Mouse (Mus musculus) thymus, adult 18-20 months (tissue): ENCODE results near the gene Asic2.

Source experiments
- DNase-seq, 2 experiments: peaks; one replicate each; pipeline ENCODE4 v3.0.0; 2022; ENCODE audit warnings: mixed read lengths in 2 of 2

Asic2 gene

DNA sequence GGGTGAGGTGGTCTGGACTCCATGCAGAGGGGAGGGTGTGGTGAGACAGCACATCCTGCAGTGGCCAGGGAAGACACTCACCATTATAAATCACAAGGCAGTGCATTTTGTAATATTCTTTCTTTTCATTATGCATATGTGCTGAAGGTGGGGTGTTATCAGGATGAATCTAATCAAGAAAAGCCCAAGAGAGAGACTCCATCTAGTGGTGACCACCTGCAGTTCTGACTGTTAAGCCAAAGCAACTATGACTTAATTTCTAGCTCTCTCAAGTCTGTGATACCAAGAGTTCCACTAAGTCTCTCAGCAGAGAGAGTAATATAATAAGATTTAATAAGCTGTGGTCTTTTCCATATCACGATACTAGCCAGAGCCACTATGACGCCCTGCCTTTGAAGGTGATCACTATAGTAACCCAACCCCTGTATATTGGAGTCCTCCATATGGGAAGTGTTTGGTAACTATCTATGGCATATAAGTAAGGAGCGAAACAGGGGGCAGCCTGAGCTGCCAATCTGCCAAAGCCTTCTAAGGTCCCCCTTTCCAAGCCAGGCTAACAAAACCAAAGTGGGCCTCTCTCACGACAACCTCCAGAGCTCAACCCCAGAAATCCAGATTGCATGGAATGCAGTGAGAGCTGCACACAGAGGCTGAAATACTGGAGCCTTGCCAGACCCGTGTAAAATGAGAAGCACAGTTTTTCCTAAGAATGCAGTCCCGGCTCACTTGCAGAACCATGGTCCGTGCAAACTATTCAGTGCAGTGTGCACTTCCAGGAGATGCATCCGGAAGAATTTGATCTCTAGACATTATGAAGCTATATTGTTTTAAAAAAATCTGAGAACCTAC lies 459.6 kb downstream of the Asic2 start:
- no peak for DNase-seq

DNA sequence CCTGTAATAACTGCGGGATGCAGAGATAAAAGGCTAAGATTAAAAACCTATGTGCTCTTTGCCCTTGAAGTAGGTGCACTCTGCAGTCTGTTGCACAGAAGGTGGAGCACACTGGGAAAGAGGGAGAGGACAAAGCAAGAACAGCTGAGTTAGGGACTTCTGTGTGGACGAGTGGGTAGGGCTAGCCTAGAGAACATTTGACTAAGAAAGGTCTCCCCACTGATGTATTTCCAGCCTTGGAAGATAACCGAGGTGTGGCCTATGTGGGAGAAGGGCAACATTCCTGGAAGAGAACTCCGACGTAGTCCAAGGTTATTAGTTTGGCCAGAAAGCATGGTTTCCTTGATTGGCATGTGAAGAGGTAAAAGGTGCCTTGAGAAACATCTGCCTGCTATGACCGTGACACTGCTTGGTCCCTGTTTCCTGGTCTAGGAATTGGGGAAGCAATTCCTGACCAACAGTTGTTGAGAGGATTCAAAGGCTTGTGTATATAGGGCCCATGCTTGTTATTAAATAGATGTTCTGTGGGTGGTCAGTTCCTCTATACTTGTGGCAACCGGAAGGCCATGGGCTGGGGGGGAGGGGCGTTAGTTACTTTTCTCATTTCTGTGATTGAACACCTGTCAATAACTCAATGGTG lies 463.3 kb downstream of the Asic2 start:
- DNase-seq, result no peak

DNA sequence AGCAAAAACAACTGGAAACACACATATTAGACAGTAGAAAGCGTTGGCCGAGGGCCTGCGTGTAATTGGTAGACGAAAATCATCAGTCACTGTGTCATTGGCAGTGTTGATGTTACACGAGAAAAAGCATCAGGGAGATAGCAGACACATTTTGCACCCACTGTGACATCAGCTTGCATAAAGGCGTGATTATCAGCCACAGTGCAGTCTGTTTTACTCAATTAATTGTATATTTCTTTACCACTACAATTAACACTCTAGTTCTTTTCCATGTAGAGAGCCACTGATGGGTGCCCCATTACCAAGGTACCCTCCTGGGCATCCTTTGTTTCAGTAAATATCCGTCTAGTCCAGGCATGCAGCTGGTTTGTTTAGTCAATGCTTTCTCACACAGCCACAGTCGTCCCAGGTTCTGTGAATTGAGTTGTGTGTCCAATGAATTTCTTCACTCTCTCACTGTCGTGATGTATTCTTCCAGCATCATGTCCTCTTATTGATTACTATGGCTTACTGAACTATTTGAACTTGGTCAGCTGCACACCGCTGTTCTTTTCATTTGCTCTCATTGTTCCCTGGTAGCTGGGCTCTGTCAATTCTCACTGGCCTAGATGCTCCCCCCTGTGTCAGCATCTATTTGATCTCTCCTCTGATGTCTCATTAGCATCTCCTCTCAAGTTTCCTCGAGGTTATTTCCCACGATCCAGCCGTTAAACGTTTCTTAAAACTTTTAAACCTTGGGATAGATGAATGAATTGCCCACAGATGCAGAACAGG lies 466.6 kb downstream of the Asic2 start:
- no peak for DNase-seq

DNA sequence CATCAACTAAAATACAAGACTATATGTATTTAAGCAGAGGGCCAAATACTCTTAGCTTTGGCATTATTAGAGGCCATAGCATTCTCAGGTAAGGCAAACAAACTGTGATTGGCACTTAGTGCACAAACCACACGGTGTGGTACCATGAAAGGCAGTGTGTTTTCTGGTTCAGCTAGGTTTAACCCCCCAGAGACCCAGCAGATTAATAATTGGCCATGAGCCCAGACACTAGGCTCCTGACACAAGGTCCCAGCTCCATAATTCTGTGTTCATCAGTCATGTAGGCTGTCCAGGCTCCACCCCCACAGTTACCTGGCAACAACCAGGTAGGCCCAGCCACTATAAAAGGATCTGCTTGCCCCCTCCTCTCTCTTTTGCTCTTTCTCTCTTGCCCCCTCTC lies 469.3 kb downstream of the Asic2 start:
- no peak for DNase-seq

DNA sequence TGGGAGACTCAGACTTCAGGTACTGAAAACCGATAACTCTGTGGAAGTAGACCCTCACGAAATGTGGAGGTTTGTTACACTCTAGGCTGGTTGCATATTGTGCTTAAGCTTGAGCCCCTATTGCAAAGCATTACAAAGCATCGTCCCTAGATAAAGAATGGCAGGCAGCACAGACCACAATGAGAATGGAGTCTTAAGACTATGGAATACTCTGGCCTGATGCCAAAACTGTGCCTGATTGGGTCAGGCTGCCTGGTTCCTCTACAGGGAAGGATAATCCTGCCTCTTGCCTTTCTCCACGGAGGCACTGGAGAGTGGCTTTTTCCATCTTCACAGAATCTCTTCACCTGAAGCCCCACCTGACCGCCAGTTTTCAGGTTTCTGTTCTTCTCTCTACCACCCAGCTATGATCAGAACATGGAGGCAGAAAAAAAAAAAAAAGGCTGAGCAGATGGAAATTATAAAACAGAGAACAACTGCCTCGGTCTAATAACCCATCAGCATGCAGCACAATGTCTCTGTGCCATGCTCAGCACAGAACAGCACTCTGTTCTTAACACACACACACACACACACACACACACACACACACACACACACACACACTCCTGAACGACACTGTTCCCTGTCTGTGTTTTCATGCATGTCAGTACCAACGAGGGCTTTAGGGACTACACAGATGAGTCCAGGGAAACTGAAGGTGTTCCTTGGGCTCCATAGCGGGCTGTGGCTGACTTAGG lies 470.4 kb downstream of the Asic2 start:
- DNase-seq, result no peak

DNA sequence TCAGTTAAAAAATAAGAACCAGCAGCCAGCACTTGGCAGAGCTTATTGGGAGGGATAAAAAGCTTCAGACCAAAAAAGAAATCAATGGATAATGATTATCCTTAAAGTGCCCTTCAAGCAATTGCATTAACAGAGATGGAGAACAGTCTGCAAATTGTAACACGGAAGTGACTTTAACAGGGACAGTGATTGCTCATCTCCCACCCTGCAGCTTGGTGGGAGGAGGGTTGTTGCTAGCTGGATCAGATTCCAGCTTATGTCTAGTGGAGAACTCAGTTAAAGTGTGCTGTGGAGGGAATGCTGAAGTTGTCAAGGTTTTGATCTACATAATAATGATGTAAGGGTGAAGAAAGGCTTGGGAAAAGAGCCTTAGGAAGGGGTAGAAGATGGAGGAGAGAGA lies 471.8 kb downstream of the Asic2 start:
- no peak for DNase-seq

DNA sequence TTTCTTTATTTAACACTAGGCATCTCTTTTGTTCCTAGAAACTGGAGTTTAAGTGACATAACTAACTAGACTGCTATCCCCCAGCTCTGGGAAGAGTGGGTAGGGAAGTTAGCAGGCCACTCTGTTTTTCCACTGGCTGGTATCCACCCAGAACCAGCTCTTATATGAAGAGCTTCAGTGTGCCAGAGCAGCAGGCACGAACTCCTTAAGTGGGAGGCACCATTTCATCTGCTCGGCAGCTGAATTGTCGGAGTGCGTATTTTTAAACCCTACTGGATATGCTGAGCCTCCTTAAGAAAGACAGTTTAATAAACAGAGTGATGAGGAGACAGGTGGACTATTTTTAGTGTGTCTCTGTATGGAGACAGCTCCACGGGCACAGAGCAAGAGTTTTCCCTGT lies 475.9 kb downstream of the Asic2 start:
- no peak for DNase-seq

DNA sequence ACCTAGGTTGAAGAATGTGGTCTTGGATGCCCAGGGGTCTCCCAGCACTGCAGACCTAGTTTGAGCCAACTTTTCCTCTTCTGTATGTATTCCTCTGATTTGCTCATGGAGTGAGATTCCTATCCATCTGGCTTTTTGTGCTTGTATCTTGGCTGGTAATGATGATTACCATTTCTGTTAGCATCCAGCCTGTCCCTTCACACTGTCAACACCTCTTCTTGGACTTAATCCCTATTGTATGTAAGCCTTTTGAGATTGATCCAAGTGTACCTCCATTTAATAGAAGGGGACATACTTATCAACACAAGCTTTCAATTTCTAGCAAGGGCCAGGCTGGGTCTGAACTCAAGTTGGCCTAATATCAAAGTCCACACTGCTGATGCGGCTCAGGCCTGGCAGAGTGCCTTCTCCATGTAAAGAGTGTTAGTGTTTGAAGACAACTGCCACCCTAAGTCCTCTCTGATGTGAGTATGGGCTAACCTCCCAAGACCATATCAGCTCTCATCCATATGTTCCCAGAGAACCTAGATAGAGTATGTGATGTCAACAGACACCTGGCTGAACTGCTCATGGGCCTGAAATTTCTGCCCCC lies 479.0 kb downstream of the Asic2 start:
- DNase-seq, result no peak

DNA sequence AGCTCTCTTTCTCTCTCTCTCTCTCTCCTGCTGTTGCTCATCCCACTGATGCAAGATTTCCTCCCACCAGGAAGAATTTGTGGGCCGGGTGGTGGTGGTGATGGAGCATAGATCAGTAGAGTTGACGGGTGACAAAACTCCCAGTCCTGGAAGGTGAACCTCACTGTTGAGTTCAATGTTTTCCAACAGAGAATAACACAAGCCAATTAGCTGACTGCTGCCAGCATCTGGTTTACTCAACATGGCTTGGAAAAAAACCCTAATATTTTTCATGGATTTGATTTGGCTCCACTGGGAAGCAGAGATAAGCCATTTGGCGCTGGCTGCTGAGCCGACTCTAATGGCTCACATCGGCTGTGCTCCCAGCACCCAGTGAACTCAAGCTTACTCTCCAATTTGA lies 479.6 kb downstream of the Asic2 start:
- no peak for DNase-seq

DNA sequence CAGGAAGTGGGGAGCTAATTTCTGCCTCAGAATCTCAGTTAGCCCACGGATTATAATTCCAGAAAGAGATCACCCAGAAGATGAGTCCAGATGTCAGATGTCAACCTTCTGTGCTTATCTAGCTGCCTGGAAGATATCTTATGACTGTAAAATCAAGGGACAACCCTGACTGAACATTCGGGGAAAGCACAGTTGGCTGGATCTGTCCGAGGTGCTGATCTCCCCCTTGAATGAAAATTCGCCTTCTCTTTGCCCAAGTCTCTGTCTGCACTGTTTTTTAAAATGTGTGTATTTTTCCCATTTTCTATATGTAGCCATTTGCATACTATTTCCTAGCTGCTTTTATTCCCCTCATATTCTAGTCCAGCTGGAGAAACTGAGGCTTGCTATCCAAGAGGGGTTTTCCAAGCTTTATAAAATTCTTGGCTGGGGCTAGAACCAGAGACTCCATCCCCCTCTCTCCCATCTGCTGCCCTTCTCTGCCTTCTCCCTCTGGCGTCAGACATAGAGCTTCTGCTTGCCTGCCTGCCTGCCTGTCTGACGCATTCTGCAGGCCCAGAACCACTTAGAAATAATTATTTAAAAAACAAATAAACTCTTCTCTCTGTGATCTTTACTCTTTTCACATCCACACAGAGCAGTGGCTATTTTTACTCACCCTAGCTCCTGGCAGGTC lies 481.9 kb downstream of the Asic2 start:
- no peak for DNase-seq

DNA sequence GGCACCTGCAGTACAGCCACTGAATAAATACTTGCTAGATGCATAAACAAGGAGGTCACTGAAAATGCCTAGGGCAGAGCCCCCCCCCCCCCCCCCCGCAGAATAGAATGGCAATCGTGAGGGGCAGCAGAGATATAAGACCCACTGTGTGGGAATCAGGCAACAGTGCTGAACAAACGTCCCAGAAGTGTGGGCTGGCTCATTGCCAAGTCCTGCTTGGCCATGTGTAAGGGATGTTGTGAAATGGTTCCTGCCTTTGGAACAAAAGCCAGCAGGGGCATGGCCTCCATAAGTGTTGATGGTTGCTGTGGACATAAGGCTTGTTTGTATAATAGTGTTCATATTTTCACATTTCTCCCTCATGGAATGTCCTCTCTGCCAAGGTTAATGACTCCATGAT lies 487.1 kb downstream of the Asic2 start:
- no peak for DNase-seq

DNA sequence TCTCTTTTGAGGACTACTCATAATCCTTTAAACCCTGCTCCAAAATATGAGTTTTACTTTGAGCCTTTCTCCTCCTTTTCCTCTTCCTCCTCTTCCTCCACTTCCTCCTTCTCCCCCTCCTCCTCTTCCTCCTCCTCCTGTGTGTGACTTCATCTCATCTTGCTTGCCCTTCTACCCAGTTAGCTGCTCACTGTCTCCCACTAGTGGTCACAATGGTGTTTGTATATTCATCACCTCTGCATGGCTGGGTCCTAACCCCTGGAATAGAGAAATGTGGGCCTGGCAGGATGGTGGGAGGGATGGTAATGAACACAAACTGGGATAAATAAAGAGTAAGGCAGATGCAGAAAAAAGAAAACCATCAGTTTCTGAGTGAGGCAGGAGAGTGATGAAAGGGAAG lies 492.0 kb downstream of the Asic2 start:
- no peak for DNase-seq

DNA sequence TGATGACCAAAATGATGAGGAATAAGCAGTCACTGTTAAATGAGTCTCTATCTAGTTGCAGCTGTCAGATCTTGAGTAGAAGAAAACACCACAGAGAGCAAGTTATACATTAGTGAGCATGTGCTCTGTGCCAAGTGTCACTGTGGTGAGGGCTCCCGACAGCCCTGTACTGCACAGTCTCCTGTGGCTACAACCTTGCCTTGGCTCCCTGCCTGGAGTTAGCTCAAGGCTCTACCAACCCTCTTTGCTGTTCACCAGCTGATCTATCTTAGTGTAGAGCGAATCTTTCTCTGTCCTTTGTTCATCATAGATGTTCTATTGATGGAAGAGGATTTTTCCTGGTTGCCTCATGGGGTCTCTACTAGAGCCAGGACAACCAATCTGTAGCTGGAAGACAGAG lies 494.1 kb downstream of the Asic2 start:
- no peak for DNase-seq

DNA sequence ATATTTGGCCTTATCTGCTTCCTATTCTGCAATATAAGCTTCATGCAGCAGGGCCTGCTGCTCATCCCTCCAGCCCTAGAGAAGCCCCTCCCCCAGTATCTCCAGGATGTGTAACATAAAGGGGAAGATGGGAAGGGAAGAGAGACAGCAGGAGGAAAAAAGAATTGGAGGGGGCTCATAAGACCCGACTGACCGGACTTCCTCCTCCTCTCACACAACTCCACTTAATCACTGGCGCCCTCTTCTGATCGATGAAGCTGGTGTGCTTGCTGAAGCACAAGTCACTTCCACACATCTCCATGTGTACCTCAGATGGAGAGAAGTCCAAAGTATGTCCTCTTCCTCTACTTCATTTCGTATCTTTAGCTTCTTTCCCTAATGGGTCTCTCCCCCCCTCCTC lies 506.1 kb downstream of the Asic2 start:
- DNase-seq, result no peak

DNA sequence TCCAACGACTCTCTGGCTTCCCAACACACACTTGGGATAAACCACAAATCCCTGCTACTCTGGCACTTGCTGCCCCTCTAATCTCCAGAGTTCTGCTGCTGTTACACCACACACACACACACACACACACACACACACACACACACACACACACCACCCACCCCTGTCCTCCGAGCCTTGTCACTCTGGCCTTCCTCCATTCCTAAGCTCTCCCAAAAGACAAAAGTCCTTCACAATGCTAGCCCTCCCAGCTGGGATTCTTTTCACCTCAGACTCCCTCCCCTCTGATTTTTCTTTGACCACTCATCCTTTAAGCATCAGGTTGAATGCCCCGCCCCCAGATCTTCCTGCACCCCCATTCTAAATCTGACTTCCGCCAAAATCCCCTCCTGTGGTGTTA lies 506.5 kb downstream of the Asic2 start:
- no peak for DNase-seq

DNA sequence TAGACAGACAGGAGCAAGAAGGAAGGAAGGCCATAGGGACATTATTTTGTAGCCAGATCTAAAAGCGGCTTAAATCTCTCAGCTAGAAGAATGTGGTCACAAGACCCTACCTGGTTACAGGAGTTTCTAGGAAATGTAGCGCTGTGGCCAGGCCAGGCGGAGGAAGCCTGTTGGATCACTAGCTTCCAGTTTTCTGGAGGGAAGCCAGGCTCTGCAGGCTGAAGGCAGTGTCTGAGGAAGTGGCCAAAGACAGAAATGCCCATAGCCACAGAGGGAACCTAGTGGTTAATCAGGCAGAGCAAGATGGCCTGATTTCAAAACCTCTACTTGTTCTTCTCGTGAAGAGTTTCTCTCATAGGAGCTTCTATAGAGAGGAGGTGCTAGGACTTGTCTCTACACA lies 513.3 kb downstream of the Asic2 start:
- DNase-seq, result no peak

DNA sequence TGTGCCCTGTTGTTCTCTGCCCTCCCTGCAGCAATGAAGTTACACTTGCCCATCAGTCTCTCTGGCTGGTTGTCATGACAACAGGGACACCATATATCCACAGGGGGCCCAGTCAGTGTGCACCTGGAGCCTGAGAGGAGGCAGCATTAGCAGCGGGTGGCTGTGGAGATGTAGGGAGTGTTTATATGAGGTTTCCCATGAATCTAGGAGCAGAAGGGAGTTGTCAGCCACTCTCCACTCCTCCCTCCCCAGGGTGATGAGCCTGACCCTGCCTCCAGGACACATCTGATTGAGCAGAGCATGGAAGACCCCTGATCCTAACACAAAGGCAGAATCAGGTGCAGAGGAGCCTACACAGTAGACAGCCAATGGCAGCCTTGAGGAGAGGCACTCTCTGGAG lies 514.1 kb downstream of the Asic2 start:
- no peak for DNase-seq

DNA sequence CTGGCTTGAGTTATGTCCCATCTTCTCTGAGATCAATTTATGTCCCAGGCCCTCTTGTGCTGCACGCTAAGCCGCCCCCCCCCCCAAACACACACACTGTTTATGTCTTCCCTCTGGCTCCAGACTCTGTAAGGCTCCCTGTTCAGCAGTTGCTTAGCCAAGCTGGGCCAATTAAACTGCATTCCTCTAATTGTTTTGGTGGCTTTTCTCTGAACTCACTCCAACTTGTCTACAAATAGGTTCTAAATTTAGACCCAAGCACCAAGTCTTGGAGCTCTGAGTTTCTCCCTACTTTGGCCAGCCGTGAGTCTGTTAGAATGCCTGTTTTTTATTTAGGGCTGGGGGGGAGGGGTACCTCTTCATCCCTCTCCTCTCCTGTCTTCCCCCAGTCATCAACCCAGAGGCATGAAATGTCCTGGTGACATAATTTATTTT lies 519.0 kb downstream of the Asic2 start:
- DNase-seq, result no peak

DNA sequence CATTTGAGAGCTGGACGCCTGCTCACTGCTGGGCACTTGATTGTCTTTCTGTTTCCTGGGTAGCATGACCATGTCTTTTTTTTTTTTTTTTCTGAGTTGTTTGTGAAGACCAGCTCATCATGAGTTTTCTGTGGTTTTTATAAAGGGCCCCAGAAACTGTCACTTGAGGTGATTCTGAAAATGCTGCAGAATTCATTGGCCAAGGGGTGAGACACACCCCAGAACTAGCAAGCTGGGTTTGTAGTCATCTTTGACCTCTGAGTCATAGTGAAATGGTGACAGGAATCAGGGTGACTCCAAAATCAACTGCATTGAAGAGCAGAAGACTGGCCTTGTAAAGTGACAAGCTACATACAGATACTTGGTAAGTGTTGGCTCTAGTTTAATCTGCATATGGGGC lies 521.9 kb downstream of the Asic2 start:
- DNase-seq, result no peak

DNA sequence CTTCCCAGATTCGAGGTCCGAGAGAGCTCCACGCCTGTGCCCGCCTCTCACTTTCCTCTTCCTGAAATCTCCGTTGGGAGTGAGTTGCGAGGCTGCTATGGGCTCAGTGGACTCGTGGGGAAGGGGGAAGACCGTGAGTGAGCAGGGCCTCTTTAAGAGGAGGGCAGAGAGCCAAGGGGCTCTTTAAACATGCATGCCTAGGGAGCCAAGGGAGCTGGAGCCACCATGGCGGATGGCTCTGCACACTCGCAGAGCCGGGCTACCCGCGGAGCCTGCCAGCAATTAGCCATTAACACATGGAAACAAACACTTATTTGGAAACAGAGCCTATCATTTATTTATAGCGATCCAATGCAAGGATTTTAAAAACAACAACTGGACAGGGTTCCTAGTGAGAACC lies 541.4 kb downstream of the Asic2 start:
- no peak for DNase-seq

DNA sequence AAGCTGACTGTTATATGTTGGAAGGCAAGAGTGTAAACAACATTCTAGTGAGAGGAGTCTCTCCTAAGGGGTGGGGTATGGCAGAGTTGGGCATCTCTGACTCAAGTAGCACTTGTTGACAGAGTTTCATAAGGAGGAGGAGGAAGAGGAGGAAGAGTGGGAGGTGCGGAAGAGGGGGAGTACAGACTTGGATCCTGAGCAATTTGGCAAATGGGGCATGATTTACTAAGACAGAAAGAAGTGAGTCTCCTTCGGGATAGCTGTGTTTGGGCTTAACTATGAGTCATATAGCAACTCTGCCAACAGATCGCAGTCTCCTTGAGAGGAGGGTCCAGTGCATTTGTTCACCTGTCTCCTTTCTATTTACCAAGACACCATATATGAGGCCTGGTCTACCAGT lies 549.1 kb downstream of the Asic2 start:
- no peak for DNase-seq

DNA sequence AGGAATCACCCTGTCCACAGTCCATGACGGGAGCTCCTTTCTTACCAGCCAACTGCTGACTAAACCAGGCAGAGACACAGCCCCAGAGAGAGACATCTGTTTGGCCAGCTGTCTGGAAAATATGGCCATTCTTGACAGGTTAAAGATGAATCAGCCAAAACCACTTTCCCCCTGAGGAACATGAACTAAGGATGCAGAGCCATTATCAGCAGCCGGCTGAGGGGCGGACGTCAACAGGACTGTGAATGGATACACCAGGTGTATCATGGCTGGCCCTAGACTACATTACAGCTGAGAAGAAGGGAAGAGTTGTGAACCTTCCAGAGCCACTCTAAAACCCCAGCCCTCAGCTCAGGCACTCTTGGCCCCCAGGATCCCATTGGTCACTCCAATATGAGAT lies 550.2 kb downstream of the Asic2 start:
- DNase-seq, result no peak
